In genomic region chr3:98059076-98059475, GRCm38 (mm10) we compare ENCODE assay signal across 14 mouse cellular contexts.
"Had no signal": no experiment of that assay in that cellular context is flagged by ENCODE, and none has a peak within 500 bp of the region (broad histone marks: within the 10 kb centered on the region; RNA-seq: fewer than 3 reads in every experiment).

No protein-coding gene starts in this region.

- DNase-seq: kidney, adult 2 months; kidney, postnatal 25 days; midbrain, embryonic 14.5 days; retina, postnatal 1 day; right cerebral cortex, postnatal 4 days; spleen, adult 18-20 months; thymus, adult 18-20 months; thymus, postnatal 25 days had no signal

- H3K36me3 ChIP-seq: lung, embryonic 15.5 days; midbrain, embryonic 10.5 days; neural tube, embryonic 15.5 days had no signal

- H3K9ac ChIP-seq: liver, embryonic 12.5 days; lung, embryonic 15.5 days; neural tube, embryonic 15.5 days had no signal

- H3K4me3 ChIP-seq: left cerebral cortex, adult 2 months; liver, embryonic 12.5 days; lung, embryonic 15.5 days; midbrain, embryonic 10.5 days; myocyte; neural tube, embryonic 15.5 days had no signal

- H3K27me3 ChIP-seq: liver, embryonic 12.5 days; lung, embryonic 15.5 days; neural tube, embryonic 15.5 days had no signal

- H3K4me2 ChIP-seq: liver, embryonic 12.5 days; lung, embryonic 15.5 days; neural tube, embryonic 15.5 days had no signal

- ATAC-seq: liver, embryonic 12.5 days had no signal

- H3K27ac ChIP-seq: left cerebral cortex, adult 2 months; liver, embryonic 12.5 days; lung, embryonic 15.5 days; midbrain, embryonic 10.5 days; neural tube, embryonic 15.5 days had no signal

- H3K9me3 ChIP-seq: liver, embryonic 12.5 days; lung, embryonic 15.5 days; midbrain, embryonic 10.5 days; neural tube, embryonic 15.5 days had no signal
